Mouse (Mus musculus): ENCODE data around the gene Gm49325.
"Not testable (repeated sequence)": the region's sequence is repeated elsewhere in the genome, so short reads cannot be mapped to it uniquely, and the experiment has no call there.

Gm49325 gene

GRCm38 (mm10) chr10:77682994-77683393 is 77.0 kb downstream of the Gm49325 start:
- DNase-seq (ENCODE audit: low spot score) = no peak

DNA sequence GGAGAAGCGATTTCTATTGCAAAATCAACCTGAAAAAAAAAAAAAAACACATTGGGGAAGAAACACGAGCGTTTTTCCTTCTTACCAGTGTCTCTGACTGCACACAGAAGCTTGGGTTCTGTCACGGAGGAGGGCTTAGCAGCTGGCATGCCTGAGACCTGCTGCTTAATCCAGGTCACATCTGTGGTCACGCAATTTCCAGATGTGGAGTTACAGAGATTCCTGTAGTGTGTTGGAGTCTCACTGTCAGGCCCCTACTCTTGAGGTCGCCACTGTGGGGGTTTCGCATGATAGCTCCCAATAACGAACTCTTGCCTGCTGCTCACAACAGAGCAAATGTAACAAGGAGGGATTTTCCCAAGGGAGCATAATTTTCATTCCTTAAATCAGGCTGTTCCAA is 78.2 kb downstream of the Gm49325 start:
- DNase-seq (ENCODE audit: low spot score) = peak; percentile 50

DNA sequence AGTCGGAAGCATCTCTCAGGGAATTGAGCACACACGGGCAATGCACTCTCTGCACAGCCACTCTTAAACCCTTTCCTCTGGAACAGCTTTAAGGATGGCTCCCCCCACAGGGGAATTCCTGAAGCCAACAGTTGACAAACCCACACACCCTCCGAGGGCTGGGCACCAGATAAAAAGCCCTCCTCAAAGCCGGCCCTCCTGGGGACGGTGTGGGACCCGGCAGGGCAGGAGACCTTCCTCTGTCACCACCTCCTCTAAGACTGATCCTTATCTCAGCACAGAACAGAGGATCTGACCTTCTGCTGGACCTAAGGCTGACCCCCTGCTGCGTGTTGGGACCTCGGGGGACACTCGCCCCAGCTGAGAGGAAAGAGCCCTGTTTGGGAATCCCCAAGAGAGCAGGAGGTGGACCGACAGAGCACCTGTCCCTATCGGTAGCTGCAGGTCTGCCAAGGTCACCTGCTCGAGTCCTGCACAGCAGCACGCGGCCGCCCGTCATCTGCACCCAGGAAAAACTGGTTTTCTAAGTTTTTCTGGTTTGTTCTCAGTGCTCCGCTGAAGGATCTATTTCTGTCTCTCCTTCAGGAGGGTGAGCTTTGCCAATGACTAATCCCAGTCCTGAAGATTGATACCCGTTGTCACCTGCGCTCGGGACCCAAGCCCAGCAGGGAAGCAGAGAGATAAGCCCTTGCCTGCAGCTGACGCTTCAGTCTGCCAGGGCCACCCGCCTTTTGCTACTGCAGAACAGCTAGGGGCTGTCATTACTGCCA is 80.1 kb downstream of the Gm49325 start, which contains the start of gene Tspear:
Gene Tspear, plus strand, starts transcription at position 675 of the 770 bp plus-strand sequence.
- DNase-seq (ENCODE audit: low spot score) = no peak

DNA sequence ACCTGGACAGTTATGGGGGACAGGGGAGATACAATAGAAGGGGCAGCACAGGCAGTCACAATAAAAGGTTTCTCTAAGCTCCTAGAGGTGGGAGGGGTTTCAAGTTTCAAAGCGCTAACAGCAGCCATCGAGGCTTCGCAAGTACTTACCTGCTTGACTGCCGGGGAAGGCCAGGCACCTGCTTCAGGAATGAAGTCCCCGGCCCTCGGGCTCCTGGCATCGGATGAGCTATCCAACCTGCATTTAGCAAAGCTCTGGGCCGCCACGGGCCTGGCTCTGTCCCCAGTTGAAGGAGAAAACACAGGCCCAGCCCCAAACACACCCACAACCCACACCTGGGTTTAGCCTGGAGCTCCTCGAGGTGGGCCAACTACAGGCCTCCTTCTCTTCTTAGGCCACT is 81.0 kb downstream of the Gm49325 start:
- DNase-seq (ENCODE audit: low spot score) = no peak

GRCm38 (mm10) chr10:77690356-77690807 is 84.4 kb downstream of the Gm49325 start, which contains the start of gene Gm19402:
TSS of gene Gm19402 (minus strand) at chr10:77690757.
- DNase-seq (ENCODE audit: low spot score) = not testable (repeated sequence)
